8 mouse cellular contexts compared by ENCODE assay signal in genomic region chr5:137277360-137278342, GRCm38 (mm10). TPM values are rescaled to one million over a fixed set of nuclear protein-coding genes. Genes with fewer than 3 reads are reported as not detected.
DNase-seq lines count a peak whose midpoint lies in the region; ATAC-seq lines count a peak whose summit lies in the region.

No protein-coding gene starts in this region.

- H3K9me3 ChIP-seq in intestine, embryonic 16.5 days (ENCODE audit: control insufficient read depth, low read length), result no peaks in the 10 kb centered on the region
- peaks cover 3% of the 10 kb centered on the region; the same call in 1 of the 2 replicates for H3K9me3 ChIP-seq in midbrain, embryonic 16.5 days (replicated peaks; ENCODE audit: control insufficient read depth, low read length, poor library complexity, severe bottlenecking)
- no peaks in the 10 kb centered on the region for H3K9me3 ChIP-seq in forebrain, embryonic 15.5 days

- H3K9ac ChIP-seq in intestine, embryonic 16.5 days (ENCODE audit: low read depth, low read length), result peak overlapping the region; percentile 51; the same call in 1 of the 2 replicates
- no peak overlapping the region for H3K9ac ChIP-seq in midbrain, embryonic 16.5 days (ENCODE audit: low read depth, low read length)
- no peak overlapping the region for H3K9ac ChIP-seq in forebrain, embryonic 15.5 days (replicated peaks)

- no peaks in the 10 kb centered on the region for H3K36me3 ChIP-seq in intestine, embryonic 16.5 days (ENCODE audit: control insufficient read depth, insufficient read depth, low read length)
- H3K36me3 ChIP-seq in midbrain, embryonic 16.5 days (ENCODE audit: control insufficient read depth, insufficient read depth, low read length), result no peaks in the 10 kb centered on the region
- H3K36me3 ChIP-seq in forebrain, embryonic 15.5 days, result no peaks in the 10 kb centered on the region

- H3K27me3 ChIP-seq in intestine, embryonic 16.5 days (replicated peaks; ENCODE audit: control insufficient read depth, insufficient read depth, low read length), result no peaks in the 10 kb centered on the region
- H3K27me3 ChIP-seq in midbrain, embryonic 16.5 days (ENCODE audit: control insufficient read depth, insufficient read depth, low read depth, low read length), result no peaks in the 10 kb centered on the region
- 0 out of 2 replicates have a peak, but pooled peaks cover 3% of the 10 kb centered on the region for H3K27me3 ChIP-seq in forebrain, embryonic 15.5 days

- H3K4me1 ChIP-seq in intestine, embryonic 16.5 days (ENCODE audit: control insufficient read depth, insufficient read depth, low read length), result peaks cover 10% of the 10 kb centered on the region; the same call in 1 of the 2 replicates
- no peaks in the 10 kb centered on the region for H3K4me1 ChIP-seq in midbrain, embryonic 16.5 days (ENCODE audit: control insufficient read depth, insufficient read depth, low read length)
- H3K4me1 ChIP-seq in forebrain, embryonic 15.5 days, result no peaks in the 10 kb centered on the region

- peak; percentile 95 for ATAC-seq in intestine, embryonic 16.5 days
- ATAC-seq in midbrain, embryonic 16.5 days, result no peak
- ATAC-seq in forebrain, embryonic 15.5 days (replicated peaks), result no peak

- peak overlapping the region; percentile 44 for H3K4me2 ChIP-seq in intestine, embryonic 16.5 days (ENCODE audit: low read depth, low read length)
- 0 out of 2 replicates have a peak overlapping the region, but pooled peaks have one; percentile 9 for H3K4me2 ChIP-seq in midbrain, embryonic 16.5 days (ENCODE audit: low read length)
- no peak overlapping the region for H3K4me2 ChIP-seq in forebrain, embryonic 15.5 days (replicated peaks)

- DNase-seq in adrenal gland, postnatal 14 days, result peak; percentile 60
- DNase-seq in adrenal gland, adult 2 months, result no peak
- DNase-seq in right cerebral cortex, postnatal 4 days, result peak; percentile 36
- DNase-seq in right cerebral cortex, adult 18-20 months, result no peak
- DNase-seq in right cerebral cortex, postnatal 25 days, result no peak

- H3K4me3 ChIP-seq in intestine, embryonic 16.5 days (ENCODE audit: low read length), result peak overlapping the region; percentile 27; the same call in 1 of the 2 replicates
- no peak overlapping the region for H3K4me3 ChIP-seq in midbrain, embryonic 16.5 days (ENCODE audit: low read depth, low read length)
- H3K4me3 ChIP-seq in forebrain, embryonic 15.5 days, result no peak overlapping the region

- 29% methylated on average over 18 of the region's 18 CpGs for WGBS in intestine, embryonic 16.5 days
- WGBS in midbrain, embryonic 16.5 days, result 56% methylated on average over 18 of the region's 18 CpGs
- WGBS in forebrain, embryonic 15.5 days, result 52% methylated on average over 18 of the region's 18 CpGs

- peak overlapping the region; percentile 98 for H3K27ac ChIP-seq in intestine, embryonic 16.5 days (ENCODE audit: low read length)
- H3K27ac ChIP-seq in midbrain, embryonic 16.5 days (ENCODE audit: low read length), result no peak overlapping the region
- H3K27ac ChIP-seq in forebrain, embryonic 15.5 days (replicated peaks), result no peak overlapping the region

RNA-seq across cellular contexts. Expression of gene Ache, which starts 9.7 kb away (rescaled TPM):
- total RNA-seq in adrenal gland, postnatal 14 days (2021), result 10.3 and 17.4 TPM in 2 replicates
- 10 to 100 TPM in 1 of 2 experiments, 1 to 10 TPM in 1; 5.8 to 12.0 TPM for total RNA-seq in adrenal gland, adult 2 months (2021)
- polyA plus RNA-seq in adrenal gland, adult 2 months (2012; rRNA removed), result 11.0 and 18.0 TPM in 2 replicates
- 9.0 and 9.3 TPM in 2 replicates for polyA plus RNA-seq in intestine, embryonic 16.5 days (2015; fragmentation: Nextera tagmentation; extraction: Ambion mirVana)
- 46.5 and 65.9 TPM in 2 replicates for polyA plus RNA-seq in midbrain, embryonic 16.5 days (2015; fragmentation: Nextera tagmentation; extraction: Ambion mirVana)
- 7.7 and 11.2 TPM in 2 replicates for polyA plus RNA-seq in forebrain, embryonic 15.5 days (2015; fragmentation: Nextera tagmentation; extraction: Ambion mirVana)

RNA-seq across cellular contexts. Expression of gene Ufsp1, which starts 16.8 kb away (rescaled TPM):
- 8.0 and 11.9 TPM in 2 replicates for total RNA-seq in adrenal gland, postnatal 14 days (2021)
- 10 to 100 TPM in 1 of 2 experiments, 1 to 10 TPM in 1; 9.6 to 15.3 TPM for total RNA-seq in adrenal gland, adult 2 months (2021)
- 29.8 and 37.9 TPM in 2 replicates for polyA plus RNA-seq in adrenal gland, adult 2 months (2012; rRNA removed)
- 9.5 and 10.7 TPM in 2 replicates for polyA plus RNA-seq in intestine, embryonic 16.5 days (2015; fragmentation: Nextera tagmentation; extraction: Ambion mirVana)
- 18.4 and 20.9 TPM in 2 replicates for polyA plus RNA-seq in midbrain, embryonic 16.5 days (2015; fragmentation: Nextera tagmentation; extraction: Ambion mirVana)
- 8.4 and 9.4 TPM in 2 replicates for polyA plus RNA-seq in forebrain, embryonic 15.5 days (2015; fragmentation: Nextera tagmentation; extraction: Ambion mirVana)

RNA-seq across cellular contexts. Expression of gene Srrt, which starts 29.8 kb away (rescaled TPM):
- total RNA-seq in adrenal gland, postnatal 14 days (2021), result 139 and 168 TPM in 2 replicates
- 100 to 1,000 TPM; 135 to 172 TPM for total RNA-seq in adrenal gland, adult 2 months (2021)
- polyA plus RNA-seq in adrenal gland, adult 2 months (2012; rRNA removed), result 138 and 150 TPM in 2 replicates
- polyA plus RNA-seq in intestine, embryonic 16.5 days (2015; fragmentation: Nextera tagmentation; extraction: Ambion mirVana), result 106 and 113 TPM in 2 replicates
- polyA plus RNA-seq in midbrain, embryonic 16.5 days (2015; fragmentation: Nextera tagmentation; extraction: Ambion mirVana), result 97.2 and 103 TPM in 2 replicates
- 118 and 129 TPM in 2 replicates for polyA plus RNA-seq in forebrain, embryonic 15.5 days (2015; fragmentation: Nextera tagmentation; extraction: Ambion mirVana)

RNA-seq across cellular contexts. Expression of gene Trip6, which starts 36.6 kb away (rescaled TPM):
- total RNA-seq in adrenal gland, postnatal 14 days (2021), result 29.2 and 34.7 TPM in 2 replicates
- 10 to 100 TPM; 28.3 to 41.4 TPM for total RNA-seq in adrenal gland, adult 2 months (2021)
- polyA plus RNA-seq in adrenal gland, adult 2 months (2012; rRNA removed), result 108 TPM in 2 replicates
- polyA plus RNA-seq in intestine, embryonic 16.5 days (2015; fragmentation: Nextera tagmentation; extraction: Ambion mirVana), result 61.2 and 68.0 TPM in 2 replicates
- 13.1 TPM in 2 replicates for polyA plus RNA-seq in midbrain, embryonic 16.5 days (2015; fragmentation: Nextera tagmentation; extraction: Ambion mirVana)
- 19.1 and 21.1 TPM in 2 replicates for polyA plus RNA-seq in forebrain, embryonic 15.5 days (2015; fragmentation: Nextera tagmentation; extraction: Ambion mirVana)

RNA-seq across cellular contexts. Expression of gene Slc12a9, which starts 55.7 kb away (rescaled TPM):
- 9.4 and 13.0 TPM in 2 replicates for total RNA-seq in adrenal gland, postnatal 14 days (2021)
- total RNA-seq in adrenal gland, adult 2 months (2021), result 10 to 100 TPM in 1 of 2 experiments, 1 to 10 TPM in 1; 7.3 to 12.4 TPM
- 30.4 and 33.0 TPM in 2 replicates for polyA plus RNA-seq in adrenal gland, adult 2 months (2012; rRNA removed)
- polyA plus RNA-seq in intestine, embryonic 16.5 days (2015; fragmentation: Nextera tagmentation; extraction: Ambion mirVana), result 14.7 and 15.7 TPM in 2 replicates
- polyA plus RNA-seq in midbrain, embryonic 16.5 days (2015; fragmentation: Nextera tagmentation; extraction: Ambion mirVana), result 26.8 and 27.3 TPM in 2 replicates
- polyA plus RNA-seq in forebrain, embryonic 15.5 days (2015; fragmentation: Nextera tagmentation; extraction: Ambion mirVana), result 20.1 and 23.1 TPM in 2 replicates

Comparison
In these comparisons a context has a peak if more than half of its experiments do, and no peak if none do; other contexts are left out.
1. DNase-seq: peak in adrenal gland, postnatal 14 days (single experiment) and right cerebral cortex, postnatal 4 days (single experiment); none in adrenal gland, adult 2 months (single experiment), right cerebral cortex, adult 18-20 months (single experiment) and right cerebral cortex, postnatal 25 days (single experiment).